Mouse (Mus musculus) embryonic facial prominence, embryonic 11.5 days (tissue): ENCODE data around the gene Olfr71. TPM values are rescaled to one million over a fixed set of nuclear protein-coding genes. Genes with fewer than 3 reads are reported as not detected.

Experiments used
- ATAC-seq: fragments of 200-750 bp; cut with Nextera tagmentation; replicated peaks from 2 replicates; pipeline ENCODE4 v1.8.0; 2017; ENCODE audit warnings: low read depth; ENCODE audit not compliant: insufficient number of reproducible peaks, low FRiP score, low TSS enrichment
- DNase-seq: peaks from one replicate; pipeline ENCODE4 v3.0.0-alpha.2; 2015; ENCODE audit warnings: low spot score
- H3K27ac ChIP-seq: fragments of 300-500 bp; sonication (generic); replicated peaks from 2 replicates; pipeline ENCODE4 v1.5.1; 2014; ENCODE audit warnings: mild to moderate bottlenecking, low read depth, low read length, control low read depth
- H3K27me3 ChIP-seq: fragments of 300-500 bp; sonication (generic); 2 replicates; pipeline ENCODE4 v1.6.1; 2014; ENCODE audit warnings: mild to moderate bottlenecking, low read length, moderate library complexity, mixed read lengths; ENCODE audit not compliant: control insufficient read depth, insufficient read depth
- H3K36me3 ChIP-seq: fragments of 300-500 bp; sonication (generic); replicated peaks from 2 replicates; pipeline ENCODE4 v1.6.1; 2014; ENCODE audit warnings: low read depth, mild to moderate bottlenecking, low read length, moderate library complexity, mixed read lengths; ENCODE audit not compliant: control insufficient read depth, insufficient read depth
- H3K4me1 ChIP-seq: fragments of 300-500 bp; sonication (generic); 2 replicates; pipeline ENCODE4 v1.6.1; 2014; ENCODE audit warnings: low read length, mixed read lengths; ENCODE audit not compliant: control insufficient read depth, insufficient read depth
- H3K4me2 ChIP-seq: fragments of 300-500 bp; sonication (generic); 2 replicates; pipeline ENCODE4 v1.6.1; 2014; ENCODE audit warnings: low read depth, mild to moderate bottlenecking, control low read depth, low read length, moderate library complexity
- H3K4me3 ChIP-seq: fragments of 300-500 bp; sonication (generic); 2 replicates; pipeline ENCODE4 v1.5.1; 2014; ENCODE audit warnings: low read depth, low read length, control low read depth
- H3K9ac ChIP-seq: fragments of 300-500 bp; sonication (generic); replicated peaks from 2 replicates; pipeline ENCODE4 v1.6.1; 2014; ENCODE audit warnings: mild to moderate bottlenecking, control low read depth, low read length
- H3K9me3 ChIP-seq: fragments of 300-500 bp; sonication (generic); replicated peaks from 2 replicates; pipeline ENCODE4 v1.6.1; 2016; ENCODE audit warnings: mild to moderate bottlenecking, low read length, inconsistent platforms, mixed read lengths; ENCODE audit not compliant: control insufficient read depth
- WGBS: fragments of 180-500 bp; shearing (Covaris S2); extraction: QIAGEN DNeasy Blood & Tissue Kit; methylation state at CpG from one replicate; pipeline ENCODE4 v1.1.7; 2014; 5-methylcytosine and 5-hydroxymethylcytosine counted together
- polyA plus RNA-seq: library from polyadenylated mRNA; unstranded; fragments of >200 nt; fragmentation: Nextera tagmentation; extraction: Ambion mirVana; gene quantifications from 2 replicates; pipeline ENCODE4 v1.2.1, GENCODE M21; 2014

The Olfr71 gene
- polyA plus RNA-seq, 1 experiment from 2014 or later = not detected

GRCm38 (mm10) chr4:43733186-43733585, 23.1 kb upstream of the Olfr71 start:
- ATAC-seq = no peak
- no peak overlapping the region for H3K4me3 ChIP-seq
- no peaks in the 10 kb centered on the region for H3K36me3 ChIP-seq
- H3K9me3 ChIP-seq = no peaks in the 10 kb centered on the region
- DNase-seq = no peak
- no peaks in the 10 kb centered on the region for H3K27me3 ChIP-seq
- no peak overlapping the region for H3K4me2 ChIP-seq
- no peaks in the 10 kb centered on the region for H3K4me1 ChIP-seq
- 76% methylated on average over 5 of the region's 5 CpGs for WGBS
- no peak overlapping the region for H3K27ac ChIP-seq
- H3K9ac ChIP-seq = no peak overlapping the region

GRCm38 (mm10) chr4:43732171-43732570, 22.1 kb upstream of the Olfr71 start:
- no peak overlapping the region for H3K27ac ChIP-seq
- H3K9ac ChIP-seq = no peak overlapping the region
- H3K36me3 ChIP-seq = no peaks in the 10 kb centered on the region
- H3K9me3 ChIP-seq = no peaks in the 10 kb centered on the region
- 35% methylated on average over 1 of the region's 1 CpGs for WGBS
- H3K4me2 ChIP-seq = no peak overlapping the region
- no peak overlapping the region for H3K4me3 ChIP-seq
- no peaks in the 10 kb centered on the region for H3K4me1 ChIP-seq
- DNase-seq = no peak
- H3K27me3 ChIP-seq = no peaks in the 10 kb centered on the region
- no peak for ATAC-seq

GRCm38 (mm10) chr4:43730750-43731297, 20.8 kb upstream of the Olfr71 start:
- Histone ChIP-seq H3K4me2 (no peak overlapping the region), H3K9ac (no peak overlapping the region), H3K9me3 (no peaks in the 10 kb centered on the region), H3K36me3 (no peaks in the 10 kb centered on the region), H3K27me3 (no peaks in the 10 kb centered on the region), H3K27ac (no peak overlapping the region), H3K4me1 (no peaks in the 10 kb centered on the region), H3K4me3 (no peak overlapping the region)
- DNase-seq (no peak), ATAC-seq (no peak)
- WGBS = 76% methylated on average over 21 of the region's 21 CpGs

GRCm38 (mm10) chr4:43729794-43730550, 19.9 kb upstream of the Olfr71 start, which contains the start of gene Spaar:
TSS of gene Spaar (plus strand) at chr4:43730034.
- 64% methylated on average over 14 of the region's 14 CpGs for WGBS
- no peak within 1 kb of the TSS for H3K4me3 ChIP-seq
- no peak within 1 kb of the TSS for H3K27ac ChIP-seq
- no peaks in the 10 kb centered on the region for H3K4me1 ChIP-seq
- no peaks in the 10 kb centered on the region for H3K9me3 ChIP-seq
- DNase-seq = no peak
- H3K27me3 ChIP-seq = no peaks in the 10 kb centered on the region
- no peak within 1 kb of the TSS for H3K9ac ChIP-seq
- no peak within 1 kb of the TSS for H3K4me2 ChIP-seq
- no peaks in the 10 kb centered on the region for H3K36me3 ChIP-seq
- ATAC-seq = no peak

- H3K9me3 ChIP-seq = no peaks in the 10 kb centered on the region
- H3K4me3 ChIP-seq = no peak overlapping the region
- no peak overlapping the region for H3K9ac ChIP-seq
- H3K4me1 ChIP-seq = no peaks in the 10 kb centered on the region
- H3K27me3 ChIP-seq = no peaks in the 10 kb centered on the region
- no peak overlapping the region for H3K27ac ChIP-seq
- DNase-seq = no peak
- no peaks in the 10 kb centered on the region for H3K36me3 ChIP-seq
- WGBS = 70% methylated on average over 3 of the region's 3 CpGs
- no peak for ATAC-seq
- H3K4me2 ChIP-seq = no peak overlapping the region
Measured at GRCm38 (mm10) chr4:43729126-43729525, 19.1 kb upstream of the Olfr71 start.

GRCm38 (mm10) chr4:43728576-43728954, 18.5 kb upstream of the Olfr71 start:
- Histone ChIP-seq H3K9ac (no peak overlapping the region), H3K4me2 (no peak overlapping the region), H3K27ac (no peak overlapping the region), H3K9me3 (no peaks in the 10 kb centered on the region), H3K27me3 (no peaks in the 10 kb centered on the region), H3K4me3 (no peak overlapping the region), H3K36me3 (no peaks in the 10 kb centered on the region), H3K4me1 (no peaks in the 10 kb centered on the region)
- 52% methylated on average over 5 of the region's 5 CpGs for WGBS
- ATAC-seq (no peak), DNase-seq (no peak)

- Histone ChIP-seq H3K36me3 (no peaks in the 10 kb centered on the region), H3K4me1 (no peaks in the 10 kb centered on the region), H3K4me3 (no peak overlapping the region), H3K27ac (no peak overlapping the region), H3K9me3 (no peaks in the 10 kb centered on the region), H3K9ac (no peak overlapping the region), H3K27me3 (no peaks in the 10 kb centered on the region), H3K4me2 (no peak overlapping the region)
- no peak for DNase-seq
- no peak for ATAC-seq
- 76% methylated on average over 7 of the region's 7 CpGs for WGBS
Measured at GRCm38 (mm10) chr4:43727718-43728575, 17.9 kb upstream of the Olfr71 start.

- 32% methylated on average over 3 of the region's 3 CpGs for WGBS
- no peak within 1 kb of the TSS for H3K4me2 ChIP-seq
- no peak within 1 kb of the TSS for H3K27ac ChIP-seq
- H3K9me3 ChIP-seq = no peaks in the 10 kb centered on the region
- H3K4me1 ChIP-seq = no peaks in the 10 kb centered on the region
- no peak within 1 kb of the TSS for H3K4me3 ChIP-seq
- H3K27me3 ChIP-seq = no peaks in the 10 kb centered on the region
- DNase-seq = no peak
- no peaks in the 10 kb centered on the region for H3K36me3 ChIP-seq
- no peak within 1 kb of the TSS for H3K9ac ChIP-seq
- no peak for ATAC-seq
Measured at GRCm38 (mm10) chr4:43726995-43727394, 16.9 kb upstream of the Olfr71 start, which contains the start of gene Hrct1. TSS of gene Hrct1 (plus strand) at chr4:43727188.
